Mouse (Mus musculus) heart, embryonic 11.5 days (tissue): ENCODE results near the gene Prkd1. TPM values are rescaled to one million over a fixed set of nuclear protein-coding genes. Genes with fewer than 3 reads are reported as not detected.

Source experiments
- ATAC-seq: fragments of 200-750 bp; cut with Nextera tagmentation; replicated peaks from 2 replicates; pipeline ENCODE4 v1.8.0; 2017; ENCODE audit warnings: moderate library complexity; ENCODE audit not compliant: insufficient number of reproducible peaks, low FRiP score, low TSS enrichment
- H3K27ac ChIP-seq: fragments of 300-500 bp; sonication (generic); 2 replicates; pipeline ENCODE4 v1.5.1; 2014; ENCODE audit warnings: mild to moderate bottlenecking, low read depth, low read length
- H3K27me3 ChIP-seq: fragments of 300-500 bp; sonication (generic); 2 replicates; pipeline ENCODE4 v1.6.1; 2014; ENCODE audit warnings: mild to moderate bottlenecking, low read length, mixed read lengths; ENCODE audit not compliant: control insufficient read depth, insufficient read depth
- H3K36me3 ChIP-seq: fragments of 300-500 bp; sonication (generic); 2 replicates; pipeline ENCODE4 v1.6.1; 2014; ENCODE audit warnings: mild to moderate bottlenecking, low read length, moderate library complexity, mixed read lengths; ENCODE audit not compliant: control insufficient read depth, insufficient read depth
- H3K4me1 ChIP-seq: fragments of 300-500 bp; sonication (generic); 2 replicates; pipeline ENCODE4 v1.6.1; 2014; ENCODE audit warnings: low read length; ENCODE audit not compliant: control insufficient read depth, insufficient read depth
- H3K4me2 ChIP-seq: fragments of 300-500 bp; sonication (generic); 2 replicates; pipeline ENCODE4 v1.6.1; 2014; ENCODE audit warnings: mild to moderate bottlenecking, moderate library complexity
- H3K4me3 ChIP-seq: fragments of 300-500 bp; sonication (generic); 2 replicates; pipeline ENCODE4 v1.5.1; 2014; ENCODE audit warnings: low read depth, low read length
- H3K9ac ChIP-seq: fragments of 300-500 bp; sonication (generic); 2 replicates; pipeline ENCODE4 v1.6.1; 2014; ENCODE audit warnings: mild to moderate bottlenecking, low read depth, low read length, moderate library complexity
- H3K9me3 ChIP-seq: fragments of 300-500 bp; sonication (generic); replicated peaks from 2 replicates; pipeline ENCODE4 v1.6.1; 2016; ENCODE audit warnings: low read length; ENCODE audit not compliant: control insufficient read depth
- WGBS: fragments of 180-500 bp; shearing (Covaris S2); extraction: QIAGEN DNeasy Blood & Tissue Kit; methylation state at CpG from one replicate; pipeline ENCODE4 v1.1.7; 2014; ENCODE audit not compliant: insufficient replicate concordance; 5-methylcytosine and 5-hydroxymethylcytosine counted together
- polyA plus RNA-seq: library from polyadenylated mRNA; unstranded; fragments of >200 nt; fragmentation: Nextera tagmentation; extraction: Ambion mirVana; gene quantifications from 2 replicates; pipeline ENCODE4 v1.2.1, GENCODE M21; 2014

Gene Prkd1
- polyA plus RNA-seq, 1 experiment from 2014 or later, result 4.9 TPM

- H3K4me2 ChIP-seq, result 0 out of 2 replicates have a peak overlapping the region, but pooled peaks have one; percentile 6
- H3K4me3 ChIP-seq, result no peak overlapping the region
- no peak for ATAC-seq
Observed at GRCm38 (mm10) chr12:50624175-50624574, 24.7 kb downstream of the Prkd1 start.

GRCm38 (mm10) chr12:50615852-50616251 lies 33.0 kb downstream of the Prkd1 start:
- no peak for ATAC-seq
- Histone ChIP-seq H3K4me1 (peaks cover 16% of the 10 kb centered on the region), H3K4me2 (no peak overlapping the region), H3K4me3 (no peak overlapping the region), H3K27ac (no peak overlapping the region), H3K27me3 (no peaks in the 10 kb centered on the region), H3K9ac (no peak overlapping the region), H3K36me3 (no peaks in the 10 kb centered on the region), H3K9me3 (no peaks in the 10 kb centered on the region)
- 92% methylated on average over 1 of the region's 1 CpGs for WGBS

More at GRCm38 (mm10) chr12:50624175-50624574, 24.7 kb downstream of the Prkd1 start:
- Histone ChIP-seq H3K36me3 (no peaks in the 10 kb centered on the region), H3K27ac (no peak overlapping the region), H3K27me3 (no peaks in the 10 kb centered on the region), H3K4me1 (peaks cover 7% of the 10 kb centered on the region; the same call in 1 of the 2 replicates), H3K9ac (no peak overlapping the region), H3K9me3 (no peaks in the 10 kb centered on the region)
- WGBS, result 30% methylated on average over 4 of the region's 4 CpGs

- Histone ChIP-seq H3K36me3 (no peaks in the 10 kb centered on the region), H3K27ac (peak overlapping the region; percentile 46; the same call in 1 of the 2 replicates), H3K4me2 (peak overlapping the region; percentile 35; the same call in 1 of the 2 replicates), H3K27me3 (no peaks in the 10 kb centered on the region), H3K9ac (no peak overlapping the region), H3K9me3 (no peaks in the 10 kb centered on the region), H3K4me3 (no peak overlapping the region), H3K4me1 (peaks cover 16% of the 10 kb centered on the region)
- ATAC-seq, result no peak; the same call in 1 of the 2 replicates
- WGBS, result 15% methylated on average over 6 of the region's 6 CpGs
Observed at GRCm38 (mm10) chr12:50614341-50614740, 34.6 kb downstream of the Prkd1 start.

GRCm38 (mm10) chr12:50606703-50607500 lies 42.0 kb downstream of the Prkd1 start:
- no peak for ATAC-seq
- H3K4me1 ChIP-seq, result peaks cover 13% of the 10 kb centered on the region; the same call in 1 of the 2 replicates
- no peak overlapping the region for H3K4me3 ChIP-seq
- no peak overlapping the region for H3K27ac ChIP-seq
- H3K27me3 ChIP-seq, result no peaks in the 10 kb centered on the region
- no peaks in the 10 kb centered on the region for H3K9me3 ChIP-seq
- no peak overlapping the region for H3K9ac ChIP-seq
- no peaks in the 10 kb centered on the region for H3K36me3 ChIP-seq
- H3K4me2 ChIP-seq, result no peak overlapping the region
- WGBS, result 69% methylated on average over 4 of the region's 4 CpGs

GRCm38 (mm10) chr12:50599370-50599769 lies 49.5 kb downstream of the Prkd1 start:
- H3K27me3 ChIP-seq, result no peaks in the 10 kb centered on the region
- H3K27ac ChIP-seq, result no peak overlapping the region
- peaks cover 10% of the 10 kb centered on the region for H3K4me1 ChIP-seq
- H3K36me3 ChIP-seq, result no peaks in the 10 kb centered on the region
- ATAC-seq, result no peak
- no peak overlapping the region for H3K4me3 ChIP-seq
- H3K9ac ChIP-seq, result no peak overlapping the region
- 82% methylated on average over 1 of the region's 1 CpGs for WGBS
- no peaks in the 10 kb centered on the region for H3K9me3 ChIP-seq
- H3K4me2 ChIP-seq, result no peak overlapping the region

- Histone ChIP-seq H3K4me1 (peaks cover 10% of the 10 kb centered on the region), H3K27me3 (no peaks in the 10 kb centered on the region), H3K36me3 (no peaks in the 10 kb centered on the region), H3K27ac (no peak overlapping the region), H3K4me3 (no peak overlapping the region), H3K9ac (no peak overlapping the region), H3K4me2 (no peak overlapping the region), H3K9me3 (no peaks in the 10 kb centered on the region)
- ATAC-seq, result no peak
- WGBS, result 53% methylated on average over 9 of the region's 9 CpGs
Observed at GRCm38 (mm10) chr12:50598053-50598988, 50.6 kb downstream of the Prkd1 start.

- ATAC-seq, result no peak
- H3K4me3 ChIP-seq, result no peak overlapping the region
- 84% methylated on average over 4 of the region's 4 CpGs for WGBS
- peaks cover 10% of the 10 kb centered on the region for H3K4me1 ChIP-seq
- H3K36me3 ChIP-seq, result no peaks in the 10 kb centered on the region
- H3K4me2 ChIP-seq, result no peak overlapping the region
- no peaks in the 10 kb centered on the region for H3K9me3 ChIP-seq
- no peaks in the 10 kb centered on the region for H3K27me3 ChIP-seq
- H3K27ac ChIP-seq, result no peak overlapping the region
- no peak overlapping the region for H3K9ac ChIP-seq
Observed at GRCm38 (mm10) chr12:50597467-50597866, 51.4 kb downstream of the Prkd1 start.

- H3K9ac ChIP-seq, result no peak overlapping the region
- H3K27me3 ChIP-seq, result no peaks in the 10 kb centered on the region
- WGBS, result 62% methylated on average over 5 of the region's 5 CpGs
- H3K27ac ChIP-seq, result no peak overlapping the region
- no peak overlapping the region for H3K4me2 ChIP-seq
- no peaks in the 10 kb centered on the region for H3K9me3 ChIP-seq
- no peaks in the 10 kb centered on the region for H3K36me3 ChIP-seq
- H3K4me1 ChIP-seq, result peaks cover 10% of the 10 kb centered on the region
- ATAC-seq, result no peak
- H3K4me3 ChIP-seq, result no peak overlapping the region
Observed at GRCm38 (mm10) chr12:50595777-50596176, 53.1 kb downstream of the Prkd1 start.
